Mouse (Mus musculus) midbrain, embryonic 12.5 days (tissue): ENCODE measurements around the gene Tat. TPM values are rescaled to one million over a fixed set of nuclear protein-coding genes. Genes with fewer than 3 reads are reported as not detected.

Experiments used
- ATAC-seq: fragments of 200-750 bp; cut with Nextera tagmentation; 2 replicates; pipeline ENCODE4 v1.8.0; 2017; ENCODE audit warnings: low read depth, moderate TSS enrichment, moderate library complexity; ENCODE audit not compliant: low FRiP score
- H3K27ac ChIP-seq: fragments of 300-500 bp; sonication (generic); replicated peaks from 2 replicates; pipeline ENCODE4 v1.5.1; 2016; ENCODE audit warnings: mild to moderate bottlenecking
- H3K27me3 ChIP-seq: fragments of 300-500 bp; sonication (generic); 2 replicates; pipeline ENCODE4 v1.6.1; 2016; ENCODE audit warnings: mild to moderate bottlenecking
- H3K36me3 ChIP-seq: fragments of 300-500 bp; sonication (generic); 2 replicates; pipeline ENCODE4 v1.6.1; 2016
- H3K4me1 ChIP-seq: fragments of 300-500 bp; sonication (generic); 2 replicates; pipeline ENCODE4 v1.6.1; 2016
- H3K4me2 ChIP-seq: fragments of 300-500 bp; sonication (generic); replicated peaks from 2 replicates; pipeline ENCODE4 v1.6.1; 2016; ENCODE audit warnings: mild to moderate bottlenecking, moderate library complexity
- H3K4me3 ChIP-seq: fragments of 300-500 bp; sonication (generic); 2 replicates; pipeline ENCODE4 v1.5.1; 2016; ENCODE audit warnings: mild to moderate bottlenecking
- H3K9ac ChIP-seq: fragments of 300-500 bp; sonication (generic); replicated peaks from 2 replicates; pipeline ENCODE4 v1.6.1; 2016; ENCODE audit warnings: mild to moderate bottlenecking, moderate library complexity
- H3K9me3 ChIP-seq: fragments of 300-500 bp; sonication (generic); 2 replicates; pipeline ENCODE4 v1.6.1; 2016; ENCODE audit warnings: mild to moderate bottlenecking
- WGBS: fragments of 180-500 bp; shearing (Covaris S2); methylation state at CpG from one replicate; pipeline ENCODE4 v1.1.7; 2016; 5-methylcytosine and 5-hydroxymethylcytosine counted together
- polyA plus RNA-seq: library from polyadenylated mRNA; unstranded; fragments of >200 nt; fragmentation: Nextera tagmentation; extraction: Ambion mirVana; gene quantifications from 2 replicates; pipeline ENCODE4 v1.2.1, GENCODE M21; 2016

The Tat gene
- polyA plus RNA-seq, 1 experiment from 2014 or later = not detected

- H3K4me2 ChIP-seq = no peak overlapping the region
- H3K36me3 ChIP-seq = no peaks in the 10 kb centered on the region
- WGBS = 87% methylated on average over 4 of the region's 4 CpGs
- ATAC-seq = no peak
- H3K9me3 ChIP-seq = no peaks in the 10 kb centered on the region
- H3K9ac ChIP-seq = no peak overlapping the region
- peaks cover 30% of the 10 kb centered on the region for H3K4me1 ChIP-seq
- H3K27ac ChIP-seq = no peak overlapping the region
- no peak overlapping the region for H3K4me3 ChIP-seq
- peaks cover 48% of the 10 kb centered on the region for H3K27me3 ChIP-seq
These were observed 31.1 kb upstream of the Tat start for GRCm38 (mm10) chr8:109959112-109959511.

- H3K27me3 ChIP-seq = peaks cover 48% of the 10 kb centered on the region
- peak within 1 kb of the TSS; percentile 21; the same call in 1 of the 2 replicates for H3K9ac ChIP-seq
- no peak within 1 kb of the TSS for H3K27ac ChIP-seq
- H3K4me2 ChIP-seq = peak within 1 kb of the TSS; percentile 62
- H3K36me3 ChIP-seq = no peaks in the 10 kb centered on the region
- WGBS = 3% methylated on average over 64 of the region's 64 CpGs
- peaks cover 21% of the 10 kb centered on the region for H3K4me1 ChIP-seq
- peak; percentile 52 for ATAC-seq
- peak within 1 kb of the TSS; percentile 45 for H3K4me3 ChIP-seq
- H3K9me3 ChIP-seq = no peaks in the 10 kb centered on the region
These were observed 28.4 kb upstream of the Tat start, which contains the start of gene Marveld3 for GRCm38 (mm10) chr8:109961693-109962367. Gene Marveld3 (minus strand): TSS chr8:109962203.

GRCm38 (mm10) chr8:109962896-109963295 is 27.3 kb upstream of the Tat start:
- Histone ChIP-seq H3K36me3 (no peaks in the 10 kb centered on the region), H3K9me3 (no peaks in the 10 kb centered on the region), H3K9ac (no peak overlapping the region), H3K4me3 (no peak overlapping the region), H3K27me3 (peaks cover 48% of the 10 kb centered on the region), H3K27ac (no peak overlapping the region), H3K4me1 (peaks cover 13% of the 10 kb centered on the region; the same call in 1 of the 2 replicates), H3K4me2 (no peak overlapping the region)
- WGBS = 78% methylated on average over 9 of the region's 9 CpGs
- no peak for ATAC-seq

GRCm38 (mm10) chr8:109963421-109963820 is 26.8 kb upstream of the Tat start:
- peaks cover 46% of the 10 kb centered on the region for H3K27me3 ChIP-seq

GRCm38 (mm10) chr8:109964106-109964505 is 26.1 kb upstream of the Tat start:
- H3K9me3 ChIP-seq = no peaks in the 10 kb centered on the region
- H3K4me1 ChIP-seq = peaks cover 7% of the 10 kb centered on the region; the same call in 1 of the 2 replicates
- H3K27me3 ChIP-seq = peaks cover 48% of the 10 kb centered on the region
- no peak overlapping the region for H3K4me2 ChIP-seq
- no peak overlapping the region for H3K4me3 ChIP-seq
- H3K36me3 ChIP-seq = no peaks in the 10 kb centered on the region
- H3K27ac ChIP-seq = no peak overlapping the region
- WGBS = 73% methylated on average over 4 of the region's 4 CpGs
- H3K9ac ChIP-seq = no peak overlapping the region
- ATAC-seq = no peak

More at GRCm38 (mm10) chr8:109963421-109963820, 26.8 kb upstream of the Tat start:
- no peaks in the 10 kb centered on the region for H3K9me3 ChIP-seq
- 83% methylated on average over 13 of the region's 13 CpGs for WGBS
- no peaks in the 10 kb centered on the region for H3K36me3 ChIP-seq
- H3K4me1 ChIP-seq = peaks cover 8% of the 10 kb centered on the region; the same call in 1 of the 2 replicates
- H3K4me2 ChIP-seq = no peak overlapping the region
- no peak for ATAC-seq
- H3K9ac ChIP-seq = no peak overlapping the region
- no peak overlapping the region for H3K4me3 ChIP-seq
- no peak overlapping the region for H3K27ac ChIP-seq

- H3K4me2 ChIP-seq = no peak overlapping the region
- H3K27ac ChIP-seq = no peak overlapping the region
- ATAC-seq = no peak
- H3K9ac ChIP-seq = no peak overlapping the region
- H3K4me1 ChIP-seq = no peaks in the 10 kb centered on the region
- no peaks in the 10 kb centered on the region for H3K36me3 ChIP-seq
- peaks cover 13% of the 10 kb centered on the region for H3K27me3 ChIP-seq
- H3K9me3 ChIP-seq = no peaks in the 10 kb centered on the region
- 54% methylated on average over 10 of the region's 10 CpGs for WGBS
- H3K4me3 ChIP-seq = no peak overlapping the region
These were observed 21.4 kb upstream of the Tat start for GRCm38 (mm10) chr8:109968837-109969236.

GRCm38 (mm10) chr8:109970323-109970722 is 19.9 kb upstream of the Tat start:
- no peak overlapping the region for H3K9ac ChIP-seq
- ATAC-seq = no peak
- H3K36me3 ChIP-seq = no peaks in the 10 kb centered on the region
- H3K27me3 ChIP-seq = peaks cover 13% of the 10 kb centered on the region
- H3K4me1 ChIP-seq = no peaks in the 10 kb centered on the region
- H3K9me3 ChIP-seq = peaks cover 3% of the 10 kb centered on the region; the same call in 1 of the 2 replicates
- H3K27ac ChIP-seq = no peak overlapping the region
- no peak overlapping the region for H3K4me3 ChIP-seq
- no peak overlapping the region for H3K4me2 ChIP-seq
- 12% methylated on average over 9 of the region's 9 CpGs for WGBS

GRCm38 (mm10) chr8:109972901-109973300 is 17.3 kb upstream of the Tat start:
- WGBS = 89% methylated on average over 4 of the region's 4 CpGs
- H3K9me3 ChIP-seq = peaks cover 11% of the 10 kb centered on the region; the same call in 1 of the 2 replicates
- no peak for ATAC-seq
- no peak overlapping the region for H3K4me2 ChIP-seq
- peaks cover 13% of the 10 kb centered on the region for H3K27me3 ChIP-seq
- H3K27ac ChIP-seq = no peak overlapping the region
- no peak overlapping the region for H3K9ac ChIP-seq
- H3K4me1 ChIP-seq = no peaks in the 10 kb centered on the region
- H3K36me3 ChIP-seq = no peaks in the 10 kb centered on the region
- H3K4me3 ChIP-seq = no peak overlapping the region

GRCm38 (mm10) chr8:109979339-109979738 is 10.9 kb upstream of the Tat start:
- Histone ChIP-seq H3K9ac (no peak overlapping the region), H3K27me3 (no peaks in the 10 kb centered on the region), H3K4me2 (no peak overlapping the region), H3K36me3 (no peaks in the 10 kb centered on the region), H3K9me3 (peaks cover 11% of the 10 kb centered on the region; the same call in 1 of the 2 replicates), H3K4me1 (no peaks in the 10 kb centered on the region), H3K4me3 (no peak overlapping the region), H3K27ac (no peak overlapping the region)
- 78% methylated on average over 6 of the region's 6 CpGs for WGBS
- no peak for ATAC-seq

GRCm38 (mm10) chr8:109982386-109983105 is 7.7 kb upstream of the Tat start:
- H3K27me3 ChIP-seq = no peaks in the 10 kb centered on the region
- H3K4me1 ChIP-seq = no peaks in the 10 kb centered on the region
- H3K9ac ChIP-seq = no peak overlapping the region
- 74% methylated on average over 15 of the region's 15 CpGs for WGBS
- no peak overlapping the region for H3K27ac ChIP-seq
- H3K36me3 ChIP-seq = no peaks in the 10 kb centered on the region
- H3K4me2 ChIP-seq = no peak overlapping the region
- ATAC-seq = no peak
- H3K4me3 ChIP-seq = no peak overlapping the region
- H3K9me3 ChIP-seq = no peaks in the 10 kb centered on the region

- no peak overlapping the region for H3K4me2 ChIP-seq
- whole genome bisulfite sequencing = 37% methylated on average over 5 of the region's 5 CpGs
- no peak overlapping the region for H3K27ac ChIP-seq
These were observed 6.3 kb upstream of the Tat start for GRCm38 (mm10) chr8:109983944-109984343.

GRCm38 (mm10) chr8:109986384-109986783 is 3.9 kb upstream of the Tat start:
- Histone ChIP-seq H3K9me3 (no peaks in the 10 kb centered on the region), H3K4me1 (no peaks in the 10 kb centered on the region), H3K4me3 (no peak overlapping the region), H3K9ac (no peak overlapping the region), H3K36me3 (no peaks in the 10 kb centered on the region), H3K27me3 (no peaks in the 10 kb centered on the region), H3K27ac (no peak overlapping the region), H3K4me2 (no peak overlapping the region)
- no peak for ATAC-seq
- 85% methylated on average over 7 of the region's 7 CpGs for WGBS

More at GRCm38 (mm10) chr8:109983944-109984343, 6.3 kb upstream of the Tat start:
- no peaks in the 10 kb centered on the region for H3K27me3 ChIP-seq
- H3K9me3 ChIP-seq = no peaks in the 10 kb centered on the region
- no peak overlapping the region for H3K9ac ChIP-seq
- H3K36me3 ChIP-seq = no peaks in the 10 kb centered on the region
- no peak for ATAC-seq
- no peak overlapping the region for H3K4me3 ChIP-seq
- no peaks in the 10 kb centered on the region for H3K4me1 ChIP-seq
